Mouse (Mus musculus) hematopoietic stem cell, adult 5-6 weeks (primary cell): ENCODE results near the gene Rem1. TPM values are rescaled to one million over a fixed set of nuclear protein-coding genes. Genes with fewer than 3 reads are reported as not detected.

ENCODE experiments used
- ATAC-seq, 2 experiments: fragments of 125-278 bp in 1 of 2; replicated peaks in 1 of 2; 2 replicates each; pipeline ENCODE4 v1.8.0; 2016 to 2017; ENCODE audit warnings: inconsistent platforms in 2 of 2, mild to moderate bottlenecking in 2 of 2, moderate number of reproducible peaks in 2 of 2, low read depth in 1 of 2, moderate TSS enrichment in 1 of 2; ENCODE audit not compliant: low FRiP score in 2 of 2, poor library complexity in 2 of 2, severe bottlenecking in 2 of 2, insufficient read depth in 1 of 2, low TSS enrichment in 1 of 2
- total RNA-seq: library from RNA; stranded (forward); fragments of 172-1452, 232-1000 nt; gene quantifications from 2 replicates; pipeline ENCODE4 v1.2.3, GENCODE M21; 2017

Gene Rem1
- total RNA-seq, 1 experiment from 2014 or later, result not detected

DNA sequence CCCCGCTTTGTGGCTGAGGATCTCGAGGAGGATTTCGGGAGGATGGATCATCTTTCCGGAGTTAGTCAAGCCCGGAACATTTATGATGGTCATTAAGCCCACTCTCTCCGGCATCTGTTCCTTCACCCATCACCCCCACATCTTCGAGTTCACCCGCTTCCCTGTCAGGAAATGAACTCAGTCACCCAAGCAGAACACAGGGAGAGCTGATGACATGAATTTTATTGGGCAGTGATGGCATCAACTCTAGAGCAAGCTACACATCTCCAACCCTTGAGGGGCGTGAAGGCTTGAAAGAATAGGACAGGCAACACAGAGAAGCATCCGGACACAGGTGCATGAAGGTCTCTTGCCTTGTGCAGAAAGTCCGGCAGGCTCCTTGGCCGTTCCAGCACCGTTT is 4.6 kb upstream of the Rem1 start:
- ATAC-seq, result no peak

DNA sequence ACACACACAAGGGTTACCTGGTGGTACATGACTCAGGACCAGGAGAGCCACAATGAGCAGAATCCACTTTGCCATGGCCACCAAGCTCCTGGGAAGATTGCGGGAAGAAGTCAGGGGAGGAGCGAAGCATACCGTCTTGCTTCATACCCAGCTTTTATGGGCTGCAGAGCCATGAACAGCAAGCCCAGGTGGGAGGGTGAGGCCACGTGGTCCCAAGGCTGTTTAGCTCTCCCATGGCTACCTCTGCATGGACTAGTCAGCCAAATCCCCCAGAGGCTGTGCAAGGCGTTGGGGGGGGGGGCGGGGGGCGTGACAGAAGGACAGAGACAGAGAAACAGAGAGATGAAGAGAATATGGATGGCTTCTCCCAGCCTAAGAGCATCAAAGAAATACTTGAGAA is 3.8 kb upstream of the Rem1 start, which contains the start of gene Defb25:
Gene Defb25, minus strand, starts transcription at position 101 of the 400 bp plus-strand sequence.
- ATAC-seq, result no peak

DNA sequence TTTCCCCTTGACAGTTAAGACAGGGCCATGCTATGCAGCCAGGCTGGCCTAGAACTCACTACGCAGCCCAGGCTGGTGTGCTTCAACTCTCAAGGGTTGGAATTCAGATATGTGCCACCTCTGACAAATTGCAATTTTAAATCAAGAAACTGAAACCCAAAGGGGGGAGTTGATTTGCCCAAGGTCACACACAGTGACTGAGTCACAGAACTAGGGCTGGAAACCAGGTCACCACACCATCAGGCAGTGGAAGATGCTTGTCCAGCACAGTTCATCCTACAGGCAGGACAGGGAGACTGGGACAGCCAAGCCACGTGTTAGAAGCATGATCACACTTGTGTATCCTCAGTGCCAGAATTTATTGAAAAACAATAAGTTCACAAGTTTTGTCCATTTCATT is 2.2 kb upstream of the Rem1 start:
- ATAC-seq, result no peak

DNA sequence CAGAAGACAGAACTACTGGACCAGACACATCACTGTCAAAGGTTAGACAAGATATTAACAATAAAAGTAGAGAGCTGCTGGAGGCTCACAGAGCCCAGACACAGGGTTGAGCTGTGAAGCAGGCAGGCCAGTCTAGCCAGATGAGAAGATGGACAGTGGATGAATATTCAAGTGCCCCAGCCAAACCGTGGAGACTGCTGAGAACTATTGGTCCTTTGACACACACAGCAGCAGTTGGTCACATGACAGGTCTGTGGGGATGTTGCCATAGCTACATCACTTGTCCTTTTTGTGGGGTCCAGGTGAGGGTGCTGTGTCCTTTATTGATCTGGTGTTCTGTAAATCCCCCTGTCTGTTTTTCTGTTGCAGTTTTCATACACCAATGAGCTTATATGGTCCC is 1.5 kb upstream of the Rem1 start:
- no peak for ATAC-seq

DNA sequence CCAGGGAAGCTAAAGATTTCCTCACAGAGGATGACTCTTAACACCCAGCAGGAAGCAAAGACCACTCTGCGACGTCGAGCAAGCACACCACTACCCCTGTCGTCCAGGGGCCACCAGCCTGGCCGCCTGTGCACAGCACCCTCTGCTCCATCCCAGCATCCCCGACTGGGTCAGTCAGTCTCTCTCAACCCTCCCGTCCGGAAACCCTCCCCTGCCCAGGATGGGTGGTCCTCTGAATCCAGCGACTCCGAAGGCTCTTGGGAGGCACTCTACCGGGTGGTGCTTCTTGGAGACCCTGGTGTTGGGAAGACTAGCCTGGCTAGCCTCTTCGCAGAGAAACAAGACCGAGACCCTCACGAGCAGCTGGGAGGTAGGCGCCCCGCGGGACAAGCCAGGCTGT is 1.3 kb downstream of the Rem1 start:
- ATAC-seq, result no peak

DNA sequence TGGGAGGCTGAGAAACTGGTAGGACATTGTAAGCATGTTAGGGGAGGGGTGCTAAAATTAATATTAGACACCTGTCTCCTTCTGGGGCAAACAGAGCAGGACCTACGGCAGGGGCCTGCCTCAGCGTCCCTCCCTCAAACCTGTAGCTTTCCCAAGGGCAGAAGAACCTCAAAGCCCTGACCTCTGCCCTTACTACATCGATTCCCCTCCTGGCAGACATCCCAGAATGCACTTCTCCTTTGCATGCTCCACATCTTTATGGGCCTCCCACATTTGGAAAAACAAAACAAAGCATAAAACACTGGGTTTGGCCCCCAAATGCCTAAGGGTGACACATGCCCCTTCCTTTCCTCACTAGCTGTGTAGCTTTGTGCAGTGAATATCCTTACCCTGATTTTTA is 2.5 kb downstream of the Rem1 start:
- ATAC-seq, result no peak

DNA sequence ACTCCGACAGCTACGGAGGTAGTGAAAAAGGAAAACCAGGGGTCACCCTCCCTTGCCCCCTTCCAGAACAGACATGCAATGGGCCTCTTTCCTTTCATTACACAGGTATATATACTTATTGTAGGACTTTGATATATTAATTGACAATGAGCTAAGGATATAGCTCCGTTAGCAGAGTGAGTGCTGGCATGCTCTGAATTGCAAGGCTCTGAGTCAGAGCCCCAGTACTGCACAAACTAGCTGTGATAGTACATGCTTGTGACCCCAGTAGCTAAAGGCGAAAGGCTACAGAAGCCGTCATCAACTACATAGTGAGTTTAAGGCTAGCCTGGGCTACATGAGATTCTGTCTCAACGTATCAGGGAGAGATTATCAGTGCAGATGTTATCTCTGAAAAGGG is 3.2 kb downstream of the Rem1 start:
- ATAC-seq, result no peak

DNA sequence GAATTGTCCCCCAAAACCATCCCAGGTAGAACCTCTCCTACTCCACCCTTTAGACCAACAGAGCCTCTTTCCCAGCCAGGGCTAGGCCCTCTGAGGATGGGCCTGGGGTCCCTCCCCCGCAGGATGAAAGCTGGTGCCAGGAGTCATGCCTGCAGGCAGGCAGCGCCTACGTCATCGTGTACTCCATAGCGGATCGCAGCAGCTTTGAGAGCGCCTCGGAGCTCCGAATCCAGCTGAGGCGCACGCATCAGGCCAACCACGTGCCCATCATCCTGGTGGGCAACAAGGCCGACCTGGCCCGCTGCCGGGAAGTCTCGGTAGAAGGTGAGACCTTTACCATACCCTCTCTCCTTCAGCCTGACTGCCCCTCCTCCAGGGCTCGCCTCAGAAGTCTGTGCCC is 6.6 kb downstream of the Rem1 start:
- ATAC-seq, result no peak; a peak in 1 of 4 replicates

DNA sequence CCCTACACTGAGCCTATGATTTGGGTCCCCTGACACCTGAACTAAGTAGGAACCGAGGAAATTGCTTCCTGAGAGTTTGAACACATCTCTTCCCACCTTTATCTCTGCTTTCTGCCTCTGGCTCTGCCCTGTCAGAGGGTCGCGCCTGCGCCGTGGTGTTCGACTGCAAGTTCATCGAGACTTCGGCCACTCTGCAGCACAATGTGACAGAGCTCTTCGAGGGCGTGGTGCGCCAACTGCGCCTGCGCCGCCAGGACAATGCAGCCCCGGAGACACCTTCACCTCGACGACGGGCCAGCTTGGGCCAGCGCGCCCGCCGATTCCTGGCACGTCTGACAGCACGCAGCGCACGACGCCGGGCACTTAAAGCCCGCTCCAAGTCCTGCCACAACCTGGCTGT is 7.6 kb downstream of the Rem1 start:
- no peak for ATAC-seq

DNA sequence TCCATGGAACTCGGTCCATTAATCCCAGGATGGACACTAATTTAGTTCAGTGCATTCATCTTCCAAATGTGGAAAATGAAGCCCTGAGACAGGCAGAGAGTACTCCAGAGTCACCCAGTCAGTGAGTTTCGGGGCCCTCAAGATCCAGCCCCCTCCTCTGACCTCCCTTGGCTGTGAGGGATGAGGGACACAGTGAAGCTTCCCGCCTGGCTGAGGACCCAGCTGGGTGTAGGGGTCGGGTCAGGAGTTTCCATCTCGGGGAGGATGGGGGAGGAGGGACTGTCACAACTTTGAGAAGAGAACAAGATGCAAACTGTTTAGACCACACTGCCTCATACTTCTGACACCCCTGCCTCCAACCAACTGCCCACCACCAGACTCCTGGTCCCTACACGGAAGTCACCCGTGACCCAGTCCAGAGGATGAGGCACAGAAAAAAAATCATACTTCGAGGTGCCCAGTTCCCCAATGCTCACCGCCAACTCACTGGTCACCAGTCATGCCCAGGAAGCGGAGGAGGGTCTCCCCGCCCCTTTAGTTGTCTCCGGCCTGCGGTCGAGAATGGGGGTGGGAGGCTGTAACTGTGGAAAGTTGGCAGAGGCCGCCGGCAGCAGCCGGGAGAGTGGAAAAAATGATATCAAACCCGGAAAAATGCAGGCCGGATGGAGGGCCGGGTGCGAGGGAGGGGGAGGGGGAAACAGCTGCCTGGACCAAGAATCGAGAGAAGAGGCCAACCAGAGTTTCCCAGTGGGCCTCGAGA is 9.7 kb downstream of the Rem1 start:
- ATAC-seq, result no peak

DNA sequence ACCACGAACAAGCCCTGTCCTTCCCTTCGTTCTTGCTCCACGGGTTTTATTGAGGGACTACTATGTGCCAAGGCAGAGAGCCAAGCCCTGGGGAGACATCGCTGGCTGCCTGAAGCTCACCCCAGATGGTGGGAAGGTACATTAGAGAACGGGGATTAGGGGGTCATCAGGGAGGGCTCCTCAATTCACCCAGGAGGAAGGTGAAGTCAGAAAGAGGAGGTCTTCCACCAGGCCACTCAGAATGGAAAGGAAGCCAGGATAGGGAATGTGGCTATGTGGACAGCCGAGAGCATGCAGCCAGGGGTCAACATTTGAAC is 10.2 kb downstream of the Rem1 start:
- no peak for ATAC-seq

DNA sequence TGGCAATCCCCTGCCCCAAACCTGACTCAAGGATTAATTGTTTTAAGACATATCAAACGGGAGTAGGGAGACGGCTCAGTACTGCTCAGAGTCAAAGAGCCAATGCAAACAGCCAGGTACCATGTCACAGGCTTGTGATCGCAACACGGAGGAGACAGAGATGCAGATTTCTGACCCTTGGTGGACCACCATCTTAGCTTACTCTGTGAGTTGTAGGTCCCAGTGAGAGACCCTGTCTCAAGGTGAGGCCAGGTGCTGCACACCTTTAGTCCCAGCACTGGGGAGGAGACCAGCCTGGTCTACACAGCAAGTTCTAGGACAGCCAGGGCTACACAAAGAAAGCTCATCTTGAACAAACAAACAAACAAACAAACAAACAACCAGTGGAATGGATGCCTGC is 10.6 kb downstream of the Rem1 start:
- ATAC-seq, result no peak

DNA sequence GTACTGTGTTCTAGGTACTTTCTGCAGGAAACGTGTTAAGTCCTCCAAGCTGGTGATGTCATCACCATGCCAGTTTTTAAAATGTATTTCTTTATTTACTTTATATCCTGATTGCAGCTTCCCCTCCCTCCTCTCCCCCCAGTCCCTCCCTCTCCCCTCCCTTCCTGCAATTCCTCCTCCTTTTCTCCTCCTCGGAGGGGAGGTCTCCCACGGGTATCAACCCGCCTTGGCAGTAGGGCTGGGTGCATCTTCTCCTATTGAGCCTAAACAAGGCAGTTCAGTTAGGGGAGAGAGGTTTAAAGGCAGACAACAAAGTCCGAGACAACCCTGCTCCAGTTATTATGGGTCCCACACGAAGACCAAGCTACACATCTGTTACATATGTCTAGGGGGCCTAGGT is 12.1 kb downstream of the Rem1 start:
- no peak for ATAC-seq

DNA sequence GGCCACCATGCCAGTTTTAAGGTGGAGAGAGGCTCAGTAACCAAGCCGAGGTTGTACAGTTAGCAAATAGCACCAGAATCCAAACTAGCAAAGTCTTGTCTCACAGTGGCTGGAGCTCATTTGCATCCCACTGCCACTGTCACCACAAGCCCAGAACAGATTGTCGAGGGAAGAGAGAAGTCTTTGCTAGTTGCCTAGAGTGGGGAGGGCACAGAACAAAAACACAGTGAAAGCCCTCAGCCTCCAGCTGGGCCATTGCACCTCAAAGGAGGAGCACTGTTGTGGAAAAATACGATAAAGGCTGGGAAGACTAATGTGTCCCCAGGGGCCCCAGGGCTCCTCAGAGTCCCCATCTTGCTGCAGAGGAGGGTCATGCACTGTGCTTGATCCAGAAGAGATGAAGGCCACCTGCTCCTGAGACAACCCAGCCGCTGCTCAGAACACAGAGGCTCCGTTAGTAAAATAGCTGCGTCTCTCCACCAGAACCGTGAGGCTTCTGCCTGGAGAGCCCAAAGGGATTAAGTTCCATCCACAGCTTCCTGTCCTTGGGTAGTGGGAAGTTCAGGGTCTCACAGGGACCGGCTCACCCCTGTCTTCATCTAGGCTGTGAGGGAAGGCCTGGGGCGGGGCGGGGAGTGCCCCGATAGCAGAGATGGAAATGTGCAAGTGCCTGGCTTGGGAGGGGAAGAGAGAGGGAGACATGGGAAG is 12.8 kb downstream of the Rem1 start:
- no peak for ATAC-seq

DNA sequence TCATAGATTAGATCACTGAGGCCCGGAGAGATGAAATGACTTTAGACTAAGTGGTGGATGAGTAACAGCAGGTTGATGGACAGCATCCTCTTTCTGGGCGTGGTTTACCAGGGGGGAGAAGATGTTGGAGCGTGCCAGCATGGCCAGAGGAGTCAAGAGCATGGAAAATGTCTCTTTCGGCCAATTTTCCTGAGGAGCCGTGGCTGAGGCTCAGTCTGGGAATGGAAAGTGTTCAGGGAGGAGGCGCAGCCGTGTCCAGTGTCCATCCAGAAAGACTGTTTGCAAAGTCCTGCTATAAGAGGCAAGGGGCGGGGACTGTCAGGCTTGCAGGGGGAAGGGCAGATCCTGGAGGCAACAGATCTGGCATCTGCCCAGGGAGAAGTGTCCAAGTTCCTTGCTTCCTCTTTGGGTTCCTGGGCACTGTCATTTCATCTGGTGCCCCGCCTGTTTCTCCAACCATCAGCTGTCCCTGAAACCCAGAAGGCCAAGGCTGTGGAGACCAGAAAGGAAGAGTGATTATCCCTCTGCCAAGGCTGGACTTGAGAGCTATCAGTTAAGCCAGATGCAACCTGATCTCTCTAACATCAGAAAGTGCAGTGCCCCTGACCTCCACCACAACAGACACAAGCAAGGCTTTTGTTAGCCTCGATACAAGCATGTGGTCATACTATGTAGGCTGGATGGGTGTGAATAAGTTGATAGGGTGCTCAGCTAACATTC is 26.3 kb downstream of the Rem1 start:
- peak in 1 of 2 experiments; percentile 22; a peak in 1 of 4 replicates for ATAC-seq

DNA sequence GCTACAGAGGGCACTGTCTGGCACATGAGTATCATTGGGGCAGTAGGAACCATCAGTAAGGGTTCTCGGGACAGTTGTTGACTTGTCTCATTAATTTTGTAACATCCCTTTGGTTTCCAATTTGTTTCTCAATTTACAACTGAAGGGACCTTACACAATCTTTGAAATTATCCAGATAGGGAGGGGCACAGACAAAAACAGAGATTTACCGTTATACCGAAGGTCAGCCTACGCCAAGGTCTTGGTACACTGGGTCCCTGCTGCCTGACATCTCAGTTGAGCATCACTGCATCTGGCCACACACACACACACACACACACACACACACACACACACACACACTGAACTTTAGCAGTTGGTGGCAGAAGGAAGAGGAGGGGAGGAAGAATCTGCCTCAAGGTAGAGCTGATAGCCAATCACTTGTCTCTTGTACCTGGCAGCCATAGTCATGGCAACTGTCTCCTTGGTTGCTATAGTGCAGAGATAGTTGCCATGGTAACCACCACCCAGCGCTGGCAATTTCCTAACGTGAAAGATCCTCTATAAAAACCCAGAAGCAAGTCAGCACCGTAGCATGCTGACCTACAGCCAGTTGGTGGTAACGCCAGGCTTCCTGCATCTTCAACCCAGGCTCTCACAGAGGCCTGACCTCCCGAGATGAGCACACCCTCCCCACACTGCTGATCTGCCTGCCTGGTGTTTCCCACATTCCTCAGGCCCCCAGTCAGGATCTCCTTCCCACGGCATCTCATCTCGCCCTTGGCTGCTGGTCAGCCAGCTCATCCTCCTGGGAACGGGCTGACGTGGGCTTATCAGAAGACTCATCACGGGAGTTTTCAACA is 27.3 kb downstream of the Rem1 start:
- ATAC-seq, result peak in 1 of 2 experiments; percentile 36; a peak in 1 of 4 replicates

DNA sequence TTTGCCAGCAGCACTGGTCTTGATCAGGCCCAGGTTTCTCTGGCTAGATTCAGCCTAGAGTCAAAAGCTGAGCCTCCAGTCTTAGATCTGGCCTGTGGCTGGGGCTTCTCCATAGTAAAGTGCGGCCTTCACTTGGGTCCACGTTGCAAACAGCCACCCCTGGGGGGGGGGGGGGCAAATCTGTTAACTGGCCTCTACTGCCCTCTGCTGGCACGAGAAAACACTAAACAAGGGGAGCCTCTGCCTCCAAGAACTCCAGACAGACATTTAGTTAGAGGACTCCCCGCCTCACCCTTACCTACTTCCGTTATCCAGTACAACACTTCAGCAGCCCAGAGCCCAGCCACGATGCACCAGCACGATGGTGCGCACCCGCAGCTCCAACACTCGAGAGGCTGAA is 30.6 kb downstream of the Rem1 start:
- ATAC-seq, result no peak

DNA sequence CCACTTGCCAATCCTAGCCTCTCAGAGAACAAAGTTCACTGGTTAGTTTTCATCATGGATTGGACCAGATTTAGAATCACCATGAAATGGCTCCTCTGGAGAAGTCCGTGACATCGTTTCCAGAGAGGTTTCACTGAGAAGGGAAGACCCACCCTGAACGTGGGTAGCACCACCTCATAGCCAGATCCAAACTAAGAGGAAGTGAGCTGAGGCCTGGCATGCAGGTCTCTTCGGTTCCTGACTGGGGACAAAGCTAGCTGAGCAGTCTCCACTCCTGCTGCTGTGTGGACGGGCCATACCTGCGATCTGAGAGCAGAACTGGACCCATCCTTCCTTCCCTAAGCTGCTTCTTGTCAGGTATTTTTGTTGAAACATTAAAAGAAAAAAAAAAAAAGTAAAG is 34.4 kb downstream of the Rem1 start:
- ATAC-seq, result peak; percentile 52 to 53; a peak in 1 of 4 replicates
